Mouse (Mus musculus): Measurements from ENCODE around the gene Olfr279. TPM values are rescaled to one million over a fixed set of nuclear protein-coding genes. Genes with fewer than 3 reads are reported as not detected.

Gene Olfr279
- total RNA-seq (2023): not detected

DNA sequence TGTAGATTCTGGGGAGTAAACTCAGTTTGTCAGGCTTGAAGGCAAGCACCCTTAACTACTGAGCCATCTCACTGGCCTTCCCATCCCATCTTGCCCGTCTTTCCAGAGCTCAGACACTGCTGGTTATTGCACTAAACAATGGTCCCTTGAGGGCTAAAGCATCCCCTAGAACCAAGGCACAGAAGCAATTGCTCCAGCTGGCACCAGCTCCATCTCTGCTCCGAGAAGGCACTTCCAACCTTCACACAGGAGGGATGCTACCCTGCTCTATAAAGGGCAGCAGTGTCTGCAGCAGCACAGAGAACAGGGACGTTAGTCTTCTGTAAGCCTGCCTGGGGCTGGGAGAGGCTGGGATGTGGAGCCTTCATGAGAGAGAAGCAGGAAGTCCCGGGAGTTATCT is at the start of gene Olfr279:
TSS of gene Olfr279 (plus strand) at position 301 of the 400 bp plus-strand sequence.

DNA sequence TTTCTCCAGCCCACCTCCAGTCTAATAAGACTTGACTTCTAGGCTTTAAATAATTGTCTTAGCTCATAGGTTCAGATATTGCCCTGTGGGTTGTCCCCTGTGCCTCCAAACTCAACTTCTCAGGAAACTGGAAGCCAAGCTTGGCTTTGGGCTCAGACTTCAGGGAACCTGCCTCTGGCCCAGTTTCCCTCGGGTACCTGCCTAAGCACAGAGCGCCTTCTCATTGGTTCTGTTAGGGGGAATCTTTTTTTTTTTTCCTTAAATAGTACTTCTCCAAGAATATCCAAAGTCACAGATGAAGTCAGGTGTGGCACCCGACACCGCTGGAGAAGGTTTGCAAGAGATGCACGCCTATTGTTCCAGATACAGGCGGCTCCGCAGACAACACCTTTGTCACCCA is 39.9 kb upstream of the Olfr279 start, which contains the start of gene Olfr281:
TSS of gene Olfr281 (plus strand) at position 301 of the 400 bp plus-strand sequence.

DNA sequence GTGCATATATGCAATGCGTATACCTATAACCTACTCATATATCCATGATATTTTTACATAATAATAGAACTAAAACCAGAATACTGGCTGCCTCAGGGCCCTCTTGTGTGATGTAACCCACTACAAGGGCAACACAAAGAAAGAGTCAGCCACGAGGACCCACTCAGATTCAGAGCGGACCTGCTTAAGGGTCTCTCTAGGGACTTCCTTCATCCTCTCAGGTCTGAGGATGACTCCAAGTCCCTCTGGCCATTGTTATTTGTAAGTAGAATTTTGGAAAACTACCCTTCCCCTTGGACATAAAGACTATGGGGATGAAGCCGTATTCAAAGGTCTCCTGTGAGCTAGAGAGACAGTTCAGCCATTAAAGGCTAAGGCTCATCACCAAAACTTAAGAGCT is 22.6 kb upstream of the Olfr279 start, which contains the start of gene OR5BS1P:
TSS of gene OR5BS1P (plus strand) at position 301 of the 400 bp plus-strand sequence.

DNA sequence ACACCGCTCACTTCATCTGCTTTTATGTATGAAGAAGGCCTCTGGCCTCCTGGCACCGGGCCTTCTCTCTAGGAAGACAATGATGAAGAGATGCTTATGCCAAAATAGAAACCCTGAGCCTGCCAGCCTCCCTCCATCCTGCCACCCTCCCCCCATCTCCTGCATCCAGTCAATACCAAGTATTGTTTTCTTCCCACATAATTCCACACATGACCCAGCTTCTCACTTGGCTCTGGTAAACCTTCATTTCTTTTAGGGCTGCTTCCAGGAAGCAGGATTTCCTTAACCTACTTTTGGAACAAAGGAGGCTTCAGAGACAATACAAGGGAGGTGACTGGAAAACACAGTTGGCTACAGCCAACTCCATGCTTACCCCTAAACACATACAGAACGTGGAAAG is 9.5 kb upstream of the Olfr279 start, which contains the start of gene Lalba:
TSS of gene Lalba (minus strand) at position 21 of the 400 bp plus-strand sequence.

DNA sequence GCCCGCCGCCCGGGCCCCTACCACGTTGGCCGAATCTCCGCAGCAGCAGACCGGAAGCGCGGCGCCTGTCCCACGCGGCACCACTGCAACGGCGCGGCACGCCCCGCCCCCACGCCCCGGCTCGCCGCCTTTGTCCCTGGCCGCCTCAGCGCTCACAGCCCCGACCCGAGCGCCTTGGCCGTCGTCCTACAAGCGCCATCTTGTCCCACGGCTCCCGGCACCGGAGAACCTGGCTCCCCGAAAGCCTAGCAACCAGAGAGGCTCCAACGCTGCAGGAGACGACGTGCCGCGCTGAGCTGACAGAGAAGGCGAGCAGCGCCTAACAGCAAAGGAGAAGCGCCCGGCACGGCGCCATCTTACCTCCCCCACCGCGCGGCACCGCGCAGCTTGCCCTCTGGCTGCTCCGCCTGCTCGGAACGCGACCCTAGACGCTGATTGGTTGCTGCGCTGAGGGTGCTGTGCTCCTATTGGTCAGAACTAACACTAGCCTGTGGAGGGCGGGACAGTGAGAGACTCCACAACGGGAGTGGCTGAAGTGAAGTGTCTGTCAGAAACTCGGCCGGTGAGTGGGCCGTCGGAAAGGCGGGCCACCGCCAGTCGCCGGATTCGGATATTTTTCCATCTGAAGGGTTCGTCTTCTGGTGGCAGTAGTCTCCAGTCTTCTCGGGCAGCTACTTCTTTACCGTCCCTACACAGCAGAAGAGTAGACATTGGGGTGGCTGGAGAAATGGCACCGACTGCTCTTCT is 41.9 kb downstream of the Olfr279 start, which contains the start of gene Kansl2:
TSS of gene Kansl2 (minus strand) at position 384 of the 747 bp plus-strand sequence.

Other genes starting within 250 kb of the Olfr279 start
- not detected for gene H1fnt, start 235.1 kb upstream of the Olfr279 start, total RNA-seq (2023)
- gene Zfp641, start 196.2 kb upstream of the Olfr279 start, total RNA-seq (2023): not detected
- not detected for gene Olfr285, start 175.0 kb upstream of the Olfr279 start, total RNA-seq (2023)
- not detected for gene Olfr284, start 151.4 kb upstream of the Olfr279 start, total RNA-seq (2023)
- not detected for gene Olfr283, start 111.5 kb upstream of the Olfr279 start, total RNA-seq (2023)
- not detected for gene Olfr282, start 61.2 kb upstream of the Olfr279 start, total RNA-seq (2023)
- gene Olfr281, start 39.8 kb upstream of the Olfr279 start, total RNA-seq (2023): not detected
- not detected for gene OR5BS1P, start 22.5 kb upstream of the Olfr279 start, total RNA-seq (2023)
- not detected for gene Lalba, start 9.7 kb upstream of the Olfr279 start, total RNA-seq (2023)
- 10 to 100 TPM; 23.4 to 27.4 TPM for gene Kansl2, start 41.9 kb downstream of the Olfr279 start, total RNA-seq (2023)
- 10 to 100 TPM; 74.8 to 80.2 TPM for gene Ccnt1, start 78.5 kb downstream of the Olfr279 start, total RNA-seq (2023)
- gene 4930415O20Rik, start 78.6 kb downstream of the Olfr279 start, total RNA-seq (2023): not detected
- 1 to 10 TPM; 2.9 to 4.5 TPM for gene Adcy6, start 117.7 kb downstream of the Olfr279 start, total RNA-seq (2023)
- under 1 TPM in 1 of 2 experiments, not detected in 1; 0.29 TPM for gene Cacnb3, start 138.4 kb downstream of the Olfr279 start, total RNA-seq (2023)
- 10 to 100 TPM; 60.6 to 65.7 TPM for gene Ddx23, start 170.5 kb downstream of the Olfr279 start, total RNA-seq (2023)
- 10 to 100 TPM; 10.4 to 15.7 TPM for gene Rnd1, start 185.1 kb downstream of the Olfr279 start, total RNA-seq (2023)
- not detected for gene Ccdc65, start 215.8 kb downstream of the Olfr279 start, total RNA-seq (2023)
- gene Fkbp11, start 235.8 kb downstream of the Olfr279 start, total RNA-seq (2023): 1 to 10 TPM; 2.9 to 5.6 TPM

Measured in neutrophil, adult 59 days (primary cell).